Mouse (Mus musculus): Measurements from ENCODE around the gene Hectd4. TPM values are rescaled to one million over a fixed set of nuclear protein-coding genes. Genes with fewer than 3 reads are reported as not detected.

The Hectd4 gene
- polyA plus RNA-seq, 1 experiment from 2014 or later = 9.7 TPM

GRCm38 (mm10) chr5:121383857-121384756 lies 164.1 kb downstream of the Hectd4 start:
- Histone ChIP-seq H3K27me3 (ENCODE audit: control insufficient read depth, insufficient read depth, low read length) (peaks cover 3% of the 10 kb centered on the region; the same call in 1 of the 2 replicates), H3K27ac (ENCODE audit: low read depth, low read length) (no peak overlapping the region), H3K4me1 (ENCODE audit: control insufficient read depth, insufficient read depth, low read length) (peaks cover 4% of the 10 kb centered on the region), H3K4me2 (peak overlapping the region; percentile 71), H3K4me3 (ENCODE audit: low read depth, low read length) (peak overlapping the region; percentile 78), H3K36me3 (ENCODE audit: control insufficient read depth, insufficient read depth, low read length) (peaks cover 8% of the 10 kb centered on the region), H3K9me3 (ENCODE audit: control insufficient read depth, low read length) (peaks cover 6% of the 10 kb centered on the region; the same call in 1 of the 2 replicates), H3K9ac (ENCODE audit: low read length) (peak overlapping the region; percentile 82)
- peak; percentile 79 for DNase-seq (ENCODE audit: low spot score, missing footprints)
- no peak for ATAC-seq (ENCODE audit: low FRiP score)
- WGBS = 70% methylated on average over 10 of the region's 10 CpGs

DNA sequence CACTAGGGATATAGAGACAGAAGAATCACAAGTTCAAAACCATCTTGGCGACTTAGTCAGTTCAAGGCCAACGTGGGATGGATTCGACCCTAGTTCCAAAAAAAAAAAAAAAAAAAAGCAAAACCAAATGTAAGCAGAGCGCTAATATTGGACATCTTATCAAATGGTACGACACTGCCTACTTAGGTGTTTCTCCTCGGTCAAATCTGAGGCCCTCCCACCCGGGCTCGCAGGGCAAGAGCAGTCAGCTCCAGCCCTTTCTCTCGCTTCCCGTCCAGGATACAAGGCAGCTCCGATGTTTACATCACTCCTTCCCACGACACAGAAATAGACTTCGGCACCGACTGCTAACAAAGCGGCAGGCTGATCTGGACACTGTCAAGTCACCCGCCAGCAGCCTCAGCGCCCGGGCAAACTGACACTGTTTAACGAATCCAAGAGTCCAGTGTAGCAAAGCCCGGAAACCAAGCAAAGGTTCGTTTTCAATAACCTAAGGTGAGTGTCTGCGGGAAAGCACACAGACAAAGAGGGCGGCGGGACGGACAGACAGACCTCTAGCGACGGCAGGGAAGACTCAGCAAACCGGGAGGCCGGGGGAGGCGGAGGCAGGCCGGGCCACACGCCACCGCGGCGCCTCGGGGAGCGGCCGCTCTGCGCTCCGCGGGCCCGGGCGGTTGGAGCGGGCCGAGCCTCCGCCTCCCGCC lies 164.9 kb downstream of the Hectd4 start:
- H3K4me1 ChIP-seq (ENCODE audit: control insufficient read depth, insufficient read depth, low read length) = peaks cover 4% of the 10 kb centered on the region
- WGBS = 4% methylated on average over 29 of the region's 47 CpGs
- H3K4me3 ChIP-seq (ENCODE audit: low read depth, low read length) = peak overlapping the region; percentile 78
- DNase-seq (ENCODE audit: low spot score, missing footprints) (peak; percentile 96), ATAC-seq (ENCODE audit: low FRiP score) (peak; percentile 79)
- peaks cover 8% of the 10 kb centered on the region for H3K36me3 ChIP-seq (ENCODE audit: control insufficient read depth, insufficient read depth, low read length)
- H3K27ac ChIP-seq (ENCODE audit: low read depth, low read length) = peak overlapping the region; percentile 71
- peak overlapping the region; percentile 71 for H3K4me2 ChIP-seq
- peaks cover 3% of the 10 kb centered on the region; the same call in 1 of the 2 replicates for H3K27me3 ChIP-seq (ENCODE audit: control insufficient read depth, insufficient read depth, low read length)
- H3K9ac ChIP-seq (ENCODE audit: low read length) = peak overlapping the region; percentile 82
- peaks cover 6% of the 10 kb centered on the region; the same call in 1 of the 2 replicates for H3K9me3 ChIP-seq (ENCODE audit: control insufficient read depth, low read length)

DNA sequence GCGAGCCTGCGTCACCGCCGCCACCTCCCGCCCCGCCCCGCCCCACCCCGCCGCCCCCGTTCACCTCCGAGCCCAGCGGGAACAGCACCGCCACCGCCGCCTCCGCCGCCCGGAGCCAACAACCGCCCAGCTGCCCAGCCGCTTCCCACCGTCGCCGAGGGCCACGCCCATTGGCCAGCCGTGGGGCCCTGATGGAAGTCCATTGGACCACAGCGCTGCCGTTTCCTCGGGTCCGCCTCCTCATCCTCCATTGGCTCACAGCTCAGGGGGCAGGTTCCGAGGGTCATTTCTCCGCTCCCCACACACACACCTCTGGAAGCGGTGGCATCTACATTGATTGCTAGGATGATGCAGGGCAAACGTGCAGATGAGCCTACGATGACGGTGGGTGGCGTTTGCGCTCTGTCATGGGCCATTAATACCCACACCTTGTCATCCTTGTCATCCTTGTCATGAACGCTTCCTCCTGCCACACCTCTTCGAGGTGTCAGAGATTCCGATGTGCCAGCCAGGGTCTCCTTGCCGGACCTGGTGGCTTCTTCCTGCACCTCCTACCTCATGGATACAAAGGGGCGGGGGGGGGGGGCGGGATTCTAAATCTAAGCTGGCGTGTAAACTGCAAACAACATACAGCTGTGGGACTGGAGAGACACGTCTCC lies 165.6 kb downstream of the Hectd4 start, which contains the start of gene Trafd1:
Gene Trafd1, minus strand, starts transcription at position 172 of the 659 bp plus-strand sequence.
- Histone ChIP-seq H3K9me3 (ENCODE audit: control insufficient read depth, low read length) (peaks cover 6% of the 10 kb centered on the region; the same call in 1 of the 2 replicates), H3K4me2 (peak within 1 kb of the TSS; percentile 71), H3K4me1 (ENCODE audit: control insufficient read depth, insufficient read depth, low read length) (peaks cover 4% of the 10 kb centered on the region), H3K4me3 (ENCODE audit: low read depth, low read length) (peak within 1 kb of the TSS; percentile 78), H3K9ac (ENCODE audit: low read length) (peak within 1 kb of the TSS; percentile 82), H3K36me3 (ENCODE audit: control insufficient read depth, insufficient read depth, low read length) (peaks cover 8% of the 10 kb centered on the region), H3K27me3 (ENCODE audit: control insufficient read depth, insufficient read depth, low read length) (peaks cover 3% of the 10 kb centered on the region; the same call in 1 of the 2 replicates), H3K27ac (ENCODE audit: low read depth, low read length) (peak within 1 kb of the TSS; percentile 71)
- under 1% methylated on average over 26 of the region's 45 CpGs for WGBS
- ATAC-seq (ENCODE audit: low FRiP score) (peak; percentile 95), DNase-seq (ENCODE audit: low spot score, missing footprints) (peak; percentile 97)

- DNase-seq (ENCODE audit: low spot score, missing footprints) (peak; percentile 85), ATAC-seq (ENCODE audit: low FRiP score) (no peak)
- H3K36me3 ChIP-seq (ENCODE audit: control insufficient read depth, insufficient read depth, low read length) = peaks cover 3% of the 10 kb centered on the region
- H3K4me3 ChIP-seq (ENCODE audit: low read depth, low read length) = peak overlapping the region; percentile 78
- peaks cover 3% of the 10 kb centered on the region; the same call in 1 of the 2 replicates for H3K27me3 ChIP-seq (ENCODE audit: control insufficient read depth, insufficient read depth, low read length)
- H3K4me1 ChIP-seq (ENCODE audit: control insufficient read depth, insufficient read depth, low read length) = peaks cover 4% of the 10 kb centered on the region
- 39% methylated on average over 22 of the region's 22 CpGs for WGBS
- no peaks in the 10 kb centered on the region for H3K9me3 ChIP-seq (ENCODE audit: control insufficient read depth, low read length)
- H3K27ac ChIP-seq (ENCODE audit: low read depth, low read length) = no peak overlapping the region
- no peak overlapping the region for H3K9ac ChIP-seq (ENCODE audit: low read length)
- H3K4me2 ChIP-seq = peak overlapping the region; percentile 71
Observed at GRCm38 (mm10) chr5:121386120-121386909, 166.3 kb downstream of the Hectd4 start.

- WGBS = 70% methylated on average over 4 of the region's 4 CpGs
- Histone ChIP-seq H3K9ac (ENCODE audit: low read length) (no peak overlapping the region), H3K27me3 (ENCODE audit: control insufficient read depth, insufficient read depth, low read length) (peaks cover 3% of the 10 kb centered on the region; the same call in 1 of the 2 replicates), H3K36me3 (ENCODE audit: control insufficient read depth, insufficient read depth, low read length) (no peaks in the 10 kb centered on the region), H3K4me2 (no peak overlapping the region), H3K4me1 (ENCODE audit: control insufficient read depth, insufficient read depth, low read length) (peaks cover 4% of the 10 kb centered on the region), H3K4me3 (ENCODE audit: low read depth, low read length) (no peak overlapping the region), H3K9me3 (ENCODE audit: control insufficient read depth, low read length) (no peaks in the 10 kb centered on the region), H3K27ac (ENCODE audit: low read depth, low read length) (no peak overlapping the region)
- DNase-seq (ENCODE audit: low spot score, missing footprints) = no peak
- no peak for ATAC-seq (ENCODE audit: low FRiP score)
Observed at GRCm38 (mm10) chr5:121387126-121387525, 167.1 kb downstream of the Hectd4 start.

DNA sequence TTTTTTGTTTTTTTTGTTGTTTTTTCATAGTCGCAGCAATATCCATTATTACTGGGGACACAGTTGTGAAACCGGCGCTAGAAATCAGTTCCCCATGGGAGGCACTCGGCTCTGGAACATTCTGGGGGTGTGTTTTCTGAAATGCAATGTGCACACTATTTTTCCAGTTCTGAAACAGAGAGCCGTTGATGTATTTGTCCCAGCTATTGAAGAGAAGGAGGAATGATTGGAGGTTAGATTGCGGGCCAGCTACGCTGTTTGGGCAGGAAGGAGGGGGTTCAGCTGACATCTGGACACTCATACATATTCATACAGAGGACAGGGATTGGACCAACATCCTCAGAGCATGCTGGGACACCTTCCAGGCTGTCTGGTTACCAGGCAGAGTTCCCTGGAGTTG lies 169.1 kb downstream of the Hectd4 start:
- 60% methylated on average over 7 of the region's 7 CpGs for WGBS
- ATAC-seq (ENCODE audit: low FRiP score) = no peak
- no peak overlapping the region for H3K4me2 ChIP-seq
- no peaks in the 10 kb centered on the region for H3K36me3 ChIP-seq (ENCODE audit: control insufficient read depth, insufficient read depth, low read length)
- H3K4me3 ChIP-seq (ENCODE audit: low read depth, low read length) = no peak overlapping the region
- no peak for DNase-seq (ENCODE audit: low spot score, missing footprints)
- H3K9me3 ChIP-seq (ENCODE audit: control insufficient read depth, low read length) = no peaks in the 10 kb centered on the region
- H3K9ac ChIP-seq (ENCODE audit: low read length) = no peak overlapping the region; the same call in 1 of the 2 replicates
- peaks cover 4% of the 10 kb centered on the region for H3K4me1 ChIP-seq (ENCODE audit: control insufficient read depth, insufficient read depth, low read length)
- no peak overlapping the region for H3K27ac ChIP-seq (ENCODE audit: low read depth, low read length)
- H3K27me3 ChIP-seq (ENCODE audit: control insufficient read depth, insufficient read depth, low read length) = peaks cover 3% of the 10 kb centered on the region; the same call in 1 of the 2 replicates

DNA sequence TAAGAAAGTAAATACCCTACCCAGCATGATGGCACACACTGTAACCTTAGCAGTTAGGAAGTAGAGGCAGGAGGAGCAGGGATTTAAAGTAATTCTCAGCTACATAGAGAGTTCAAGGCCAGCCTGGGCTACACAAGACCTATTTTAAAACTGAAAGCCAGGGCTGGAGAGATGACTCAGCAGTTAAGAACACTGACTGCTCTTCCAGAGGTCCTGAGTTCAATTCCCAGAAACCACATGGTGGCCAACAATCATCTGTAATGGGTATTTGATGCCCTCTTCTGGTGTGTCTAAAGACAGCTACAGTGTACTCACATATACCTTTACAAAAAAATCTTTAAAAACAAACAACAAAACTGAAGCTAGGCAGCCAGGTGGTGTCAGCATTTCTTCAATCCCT lies 169.7 kb downstream of the Hectd4 start:
- Histone ChIP-seq H3K9me3 (ENCODE audit: control insufficient read depth, low read length) (no peaks in the 10 kb centered on the region), H3K4me3 (ENCODE audit: low read depth, low read length) (no peak overlapping the region), H3K4me1 (ENCODE audit: control insufficient read depth, insufficient read depth, low read length) (no peaks in the 10 kb centered on the region), H3K27ac (ENCODE audit: low read depth, low read length) (no peak overlapping the region), H3K4me2 (no peak overlapping the region), H3K9ac (ENCODE audit: low read length) (no peak overlapping the region; the same call in 1 of the 2 replicates), H3K27me3 (ENCODE audit: control insufficient read depth, insufficient read depth, low read length) (peaks cover 3% of the 10 kb centered on the region; the same call in 1 of the 2 replicates), H3K36me3 (ENCODE audit: control insufficient read depth, insufficient read depth, low read length) (no peaks in the 10 kb centered on the region)
- ATAC-seq (ENCODE audit: low FRiP score) = no peak
- no peak for DNase-seq (ENCODE audit: low spot score, missing footprints)
